Mouse (Mus musculus) liver, embryonic 12.5 days (tissue): Measurements from ENCODE around the gene Olfr97. TPM values are rescaled to one million over a fixed set of nuclear protein-coding genes. Genes with fewer than 3 reads are reported as not detected.
A peak's percentile ranks its signal among the peaks of the same experiment; 100 is the strongest.

Source experiments
- ATAC-seq: fragments of 200-750 bp; cut with Nextera tagmentation; 2 replicates; pipeline ENCODE4 v1.8.0; 2017; ENCODE audit warnings: moderate number of reproducible peaks, mild to moderate bottlenecking, moderate library complexity
- H3K27ac ChIP-seq: fragments of 300-500 bp; sonication (generic); 2 replicates; pipeline ENCODE4 v1.5.1; 2016; ENCODE audit warnings: mild to moderate bottlenecking
- H3K27me3 ChIP-seq: fragments of 300-500 bp; sonication (generic); replicated peaks from 2 replicates; pipeline ENCODE4 v1.6.1; 2016; ENCODE audit warnings: mild to moderate bottlenecking, moderate library complexity
- H3K36me3 ChIP-seq: fragments of 300-500 bp; sonication (generic); 2 replicates; pipeline ENCODE4 v1.6.1; 2016; ENCODE audit warnings: mild to moderate bottlenecking, moderate library complexity
- H3K4me1 ChIP-seq: fragments of 300-500 bp; sonication (generic); 2 replicates; pipeline ENCODE4 v1.6.1; 2016
- H3K4me2 ChIP-seq: fragments of 300-500 bp; sonication (generic); 2 replicates; pipeline ENCODE4 v1.6.1; 2016; ENCODE audit warnings: mild to moderate bottlenecking, moderate library complexity
- H3K4me3 ChIP-seq: fragments of 300-500 bp; sonication (generic); 2 replicates; pipeline ENCODE4 v1.5.1; 2016; ENCODE audit warnings: mild to moderate bottlenecking, moderate library complexity
- H3K9ac ChIP-seq: fragments of 300-500 bp; sonication (generic); 2 replicates; pipeline ENCODE4 v1.6.1; 2016; ENCODE audit warnings: mild to moderate bottlenecking, moderate library complexity
- H3K9me3 ChIP-seq: fragments of 300-500 bp; sonication (generic); replicated peaks from 2 replicates; pipeline ENCODE4 v1.6.1; 2016; ENCODE audit warnings: mild to moderate bottlenecking, moderate library complexity
- WGBS: fragments of 180-500 bp; shearing (Covaris S2); methylation state at CpG from one replicate; pipeline ENCODE4 v1.1.7; 2016; ENCODE audit not compliant: insufficient replicate concordance; 5-methylcytosine and 5-hydroxymethylcytosine counted together
- polyA plus RNA-seq: library from polyadenylated mRNA; unstranded; fragments of >200 nt; fragmentation: Nextera tagmentation; extraction: Ambion mirVana; gene quantifications from 2 replicates; pipeline ENCODE4 v1.2.1, GENCODE M21; 2016

Olfr97 gene
- polyA plus RNA-seq, 1 experiment from 2014 or later = not detected

DNA sequence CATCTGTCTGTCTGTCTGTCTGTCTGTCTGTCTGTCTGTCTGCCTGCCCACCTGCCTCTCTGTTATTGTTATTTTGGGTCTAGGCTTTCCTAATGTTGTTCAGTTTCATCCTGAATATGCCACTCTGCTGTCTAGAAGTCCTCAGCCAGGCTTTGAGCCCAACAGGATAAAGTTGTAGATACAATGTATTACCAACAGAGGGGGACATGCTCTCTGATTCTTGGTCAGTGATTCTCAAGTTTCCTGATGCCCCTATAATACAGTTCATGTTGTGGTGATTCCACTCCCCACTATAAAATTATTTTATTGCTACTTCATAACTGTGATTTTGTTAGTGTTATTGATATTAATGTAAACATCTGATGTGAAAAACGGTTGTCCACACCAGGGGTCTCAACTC, 15.3 kb downstream of the Olfr97 start:
- Histone ChIP-seq H3K27me3 (no peaks in the 10 kb centered on the region), H3K4me2 (no peak overlapping the region), H3K27ac (no peak overlapping the region), H3K9me3 (0 out of 2 replicates have a peak, but pooled peaks cover 3% of the 10 kb centered on the region), H3K9ac (no peak overlapping the region), H3K4me1 (no peaks in the 10 kb centered on the region), H3K4me3 (no peak overlapping the region), H3K36me3 (no peaks in the 10 kb centered on the region)
- WGBS = 10% methylated on average over 1 of the region's 1 CpGs
- ATAC-seq = no peak

DNA sequence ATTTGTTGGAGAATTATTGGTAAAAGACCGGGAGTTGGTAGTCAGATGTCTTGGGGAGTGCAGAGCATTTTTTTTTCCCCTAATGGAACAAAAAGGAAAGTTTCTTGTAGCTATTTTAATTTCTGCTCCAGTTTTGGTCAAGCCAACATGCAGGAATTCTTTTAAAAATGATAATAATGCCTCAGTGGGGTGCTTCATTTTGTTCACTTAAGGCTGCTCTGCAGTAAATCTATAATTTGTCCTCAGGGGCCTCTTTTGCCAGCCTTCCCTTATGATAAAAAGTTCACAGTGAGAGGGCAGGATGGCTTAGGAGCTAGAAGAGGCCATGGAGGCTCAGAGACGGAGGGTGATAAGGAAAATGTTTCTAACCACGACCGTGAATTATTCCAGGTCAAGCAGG, 17.3 kb downstream of the Olfr97 start, which contains the start of gene Olfr96:
Gene Olfr96, plus strand, starts transcription at position 301 of the 400 bp plus-strand sequence.
- ATAC-seq = no peak
- 28% methylated on average over 4 of the region's 4 CpGs for WGBS
- Histone ChIP-seq H3K9ac (no peak within 1 kb of the TSS), H3K4me1 (no peaks in the 10 kb centered on the region), H3K4me3 (no peak within 1 kb of the TSS), H3K36me3 (no peaks in the 10 kb centered on the region), H3K4me2 (no peak within 1 kb of the TSS), H3K27ac (no peak within 1 kb of the TSS), H3K9me3 (0 out of 2 replicates have a peak, but pooled peaks cover 3% of the 10 kb centered on the region), H3K27me3 (no peaks in the 10 kb centered on the region)

DNA sequence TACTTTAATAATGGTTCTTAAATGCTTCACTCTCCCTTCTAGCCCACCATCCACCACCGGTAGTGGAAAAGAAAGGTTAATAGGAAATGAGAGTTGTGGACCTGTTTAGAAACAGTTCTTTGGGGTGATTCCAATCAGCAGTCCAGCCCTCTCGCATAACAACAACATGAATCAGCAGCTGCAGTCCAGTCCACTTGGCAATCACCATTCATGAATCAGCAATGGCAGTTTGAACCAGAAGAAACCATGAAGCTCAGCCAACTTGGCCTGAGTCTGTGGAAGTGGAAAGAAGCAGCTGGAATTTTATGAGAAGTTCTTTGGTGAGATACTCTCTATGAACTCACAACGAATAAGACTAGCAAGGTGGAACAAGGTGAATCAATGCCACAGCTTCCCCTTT, 18.6 kb downstream of the Olfr97 start:
- no peak overlapping the region for H3K4me3 ChIP-seq

DNA sequence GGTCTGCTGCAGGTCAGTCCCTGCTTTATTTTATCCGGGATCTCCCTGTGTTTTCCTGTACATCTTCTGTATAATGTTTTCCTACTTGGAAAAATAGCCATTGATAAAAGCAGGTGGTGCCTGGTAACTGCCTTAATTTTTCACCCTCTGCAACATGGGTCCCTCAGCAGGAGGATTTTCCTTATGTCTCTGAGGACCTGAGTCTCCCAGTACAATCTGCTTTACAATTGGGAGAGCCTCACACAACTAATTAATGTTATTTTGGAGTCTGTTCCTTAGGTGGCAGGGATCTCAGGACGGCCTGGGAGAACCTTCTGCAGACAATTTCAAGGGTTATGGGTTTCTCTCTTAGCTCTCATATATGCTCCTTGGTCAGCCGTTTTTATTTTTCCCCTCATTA, 24.1 kb downstream of the Olfr97 start, which contains the start of gene Olfr95:
Gene Olfr95, minus strand, starts transcription at position 101 of the 400 bp plus-strand sequence.
- Histone ChIP-seq H3K9ac (no peak within 1 kb of the TSS), H3K9me3 (0 out of 2 replicates have a peak, but pooled peaks cover 3% of the 10 kb centered on the region), H3K4me3 (no peak within 1 kb of the TSS), H3K27me3 (peaks cover 21% of the 10 kb centered on the region), H3K36me3 (no peaks in the 10 kb centered on the region), H3K27ac (no peak within 1 kb of the TSS), H3K4me1 (no peaks in the 10 kb centered on the region), H3K4me2 (no peak within 1 kb of the TSS)
- WGBS = 53% methylated on average over 3 of the region's 3 CpGs
- ATAC-seq = no peak

More for the DNA sequence above, 18.6 kb downstream of the Olfr97 start:
- Histone ChIP-seq H3K4me1 (no peaks in the 10 kb centered on the region), H3K9me3 (0 out of 2 replicates have a peak, but pooled peaks cover 3% of the 10 kb centered on the region), H3K9ac (no peak overlapping the region), H3K27ac (no peak overlapping the region), H3K4me2 (no peak overlapping the region), H3K27me3 (no peaks in the 10 kb centered on the region), H3K36me3 (no peaks in the 10 kb centered on the region)
- WGBS = 64% methylated on average over 3 of the region's 3 CpGs
- no peak for ATAC-seq

DNA sequence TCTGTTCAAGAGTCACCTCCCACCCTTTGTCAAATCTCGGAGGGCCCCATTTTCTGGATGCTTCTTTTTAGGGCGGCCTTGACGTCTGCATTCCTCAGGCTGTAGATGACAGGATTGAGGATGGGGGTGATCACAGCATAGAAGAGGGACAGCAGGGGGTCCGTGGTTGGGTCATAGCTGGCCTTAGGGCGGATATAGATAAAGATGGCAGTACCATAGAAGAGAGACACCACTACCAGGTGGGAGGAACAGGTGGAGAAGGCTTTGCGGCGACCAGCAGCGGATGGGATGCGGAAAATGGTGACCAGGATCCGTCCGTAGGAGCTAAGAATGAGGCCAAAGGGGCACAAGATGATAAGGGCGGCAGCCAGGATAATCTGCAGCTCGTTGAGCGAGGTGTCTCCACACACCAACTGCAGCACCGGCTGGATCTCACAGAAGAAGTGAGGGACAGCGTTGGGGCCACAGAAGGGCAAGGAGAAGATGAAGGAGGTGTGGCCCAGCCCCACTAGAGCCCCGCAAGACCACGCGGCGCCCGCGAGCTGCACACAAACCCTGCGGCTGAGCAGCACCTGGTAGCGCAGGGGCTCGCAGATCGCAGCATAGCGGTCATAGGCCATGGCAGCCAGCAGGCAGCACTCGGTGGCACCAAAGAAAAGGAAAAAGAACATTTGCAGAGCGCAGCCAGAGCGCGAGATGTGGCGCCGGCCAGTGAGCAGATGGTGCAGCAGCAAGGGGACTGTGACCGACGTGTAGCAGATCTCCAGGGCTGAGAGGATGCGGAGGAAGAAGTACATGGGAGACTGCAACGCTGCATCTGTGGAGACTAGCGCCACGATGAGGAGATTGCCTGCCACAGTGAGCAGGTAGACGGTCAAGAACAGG, 26.0 kb downstream of the Olfr97 start:
- peaks cover 21% of the 10 kb centered on the region for H3K27me3 ChIP-seq
- H3K27ac ChIP-seq = no peak overlapping the region
- H3K9me3 ChIP-seq = no peaks in the 10 kb centered on the region
- H3K9ac ChIP-seq = no peak overlapping the region
- H3K36me3 ChIP-seq = no peaks in the 10 kb centered on the region
- no peaks in the 10 kb centered on the region for H3K4me1 ChIP-seq
- WGBS = 12% methylated on average over 40 of the region's 40 CpGs
- peak overlapping the region; percentile 39 for H3K4me2 ChIP-seq
- H3K4me3 ChIP-seq = no peak overlapping the region; the same call in 1 of the 2 replicates
- ATAC-seq = no peak

DNA sequence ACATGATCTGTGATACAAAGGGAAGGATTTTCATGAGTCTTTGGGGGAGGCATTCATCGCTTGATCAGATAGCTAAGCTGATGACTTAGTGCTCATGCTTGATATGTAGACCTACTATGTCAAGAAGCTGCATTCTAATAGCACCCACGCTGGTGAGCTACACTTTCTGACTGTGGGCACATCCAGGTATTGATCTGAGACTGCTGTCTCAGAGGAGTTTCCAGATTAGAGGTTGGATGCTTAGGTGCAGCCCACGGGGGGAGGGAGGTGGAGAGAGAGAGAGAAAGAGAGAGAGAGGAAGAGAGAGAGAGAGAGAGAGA, 33.3 kb downstream of the Olfr97 start:
- WGBS = 27% methylated on average over 3 of the region's 3 CpGs
- no peak for ATAC-seq

DNA sequence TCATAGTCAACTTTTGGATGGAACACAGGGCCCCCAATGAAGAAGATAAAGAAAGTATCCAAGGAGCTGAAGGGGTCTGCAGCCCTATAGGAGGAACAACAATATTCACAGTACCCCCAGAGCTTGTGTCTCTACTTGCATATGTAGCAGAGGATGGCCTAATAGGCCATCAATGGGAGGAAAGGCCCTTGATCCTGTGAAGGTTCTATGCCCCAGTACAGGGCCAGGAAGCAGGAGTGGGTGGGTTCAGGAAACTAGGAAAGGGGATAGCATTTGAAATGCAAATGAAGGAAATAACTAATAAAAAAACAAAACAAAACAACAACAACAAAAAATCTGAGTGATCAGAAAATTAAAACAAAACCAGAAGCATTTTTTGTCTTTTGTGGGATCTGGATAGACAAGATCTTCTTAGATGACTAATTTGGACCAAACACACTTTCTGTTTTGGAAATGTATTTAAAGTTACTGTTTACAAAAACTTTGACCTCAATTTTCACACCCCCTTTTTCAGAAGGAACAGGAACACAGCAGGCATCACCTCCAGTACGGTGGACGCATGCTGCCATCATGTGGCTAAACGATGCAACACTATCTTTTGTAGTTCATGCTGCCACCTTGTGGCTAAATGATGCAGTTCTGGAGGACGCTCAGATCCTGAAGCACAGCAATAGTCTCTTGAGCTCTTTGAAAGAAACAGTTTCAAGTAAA, 33.8 kb downstream of the Olfr97 start:
- WGBS = under 1% methylated on average over 4 of the region's 4 CpGs
- H3K4me1 ChIP-seq = no peaks in the 10 kb centered on the region
- H3K9ac ChIP-seq = no peak overlapping the region
- no peak overlapping the region for H3K4me3 ChIP-seq
- H3K27me3 ChIP-seq = peaks cover 21% of the 10 kb centered on the region
- no peak overlapping the region for H3K27ac ChIP-seq
- H3K9me3 ChIP-seq = no peaks in the 10 kb centered on the region
- no peak; the same call in 1 of the 2 replicates for ATAC-seq
- H3K4me2 ChIP-seq = no peak overlapping the region
- H3K36me3 ChIP-seq = no peaks in the 10 kb centered on the region

More for the DNA sequence above, 33.3 kb downstream of the Olfr97 start:
- Histone ChIP-seq H3K4me3 (no peak overlapping the region), H3K4me1 (no peaks in the 10 kb centered on the region), H3K27me3 (peaks cover 16% of the 10 kb centered on the region), H3K9ac (no peak overlapping the region), H3K4me2 (no peak overlapping the region), H3K36me3 (no peaks in the 10 kb centered on the region), H3K9me3 (no peaks in the 10 kb centered on the region), H3K27ac (no peak overlapping the region)

DNA sequence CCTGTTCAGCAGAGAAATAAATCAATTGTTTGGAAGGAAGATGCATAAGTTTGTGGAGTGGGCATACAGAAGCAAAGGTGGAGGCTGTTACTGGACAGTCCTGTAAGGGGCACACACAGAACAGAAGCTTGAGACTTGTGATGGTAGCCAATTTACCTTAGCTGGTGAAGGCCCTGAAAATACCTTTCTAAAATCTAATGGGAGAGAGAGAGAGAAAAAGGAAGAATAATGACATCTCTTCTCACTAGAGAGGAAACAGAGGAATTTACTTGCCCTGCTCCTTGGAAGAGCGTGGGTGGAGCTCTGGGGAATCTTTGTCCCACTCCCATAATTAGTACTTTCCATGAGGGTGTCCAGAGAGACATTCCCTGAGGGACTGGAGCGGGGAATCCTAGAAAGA, 36.2 kb downstream of the Olfr97 start, which contains the start of gene Olfr94:
Gene Olfr94, minus strand, starts transcription at position 101 of the 400 bp plus-strand sequence.
- H3K36me3 ChIP-seq = no peaks in the 10 kb centered on the region
- H3K27ac ChIP-seq = no peak within 1 kb of the TSS
- no peaks in the 10 kb centered on the region for H3K9me3 ChIP-seq
- H3K4me2 ChIP-seq = no peak within 1 kb of the TSS
- no peak within 1 kb of the TSS for H3K9ac ChIP-seq
- 67% methylated on average over 2 of the region's 2 CpGs for WGBS
- peaks cover 45% of the 10 kb centered on the region for H3K27me3 ChIP-seq
- H3K4me1 ChIP-seq = no peaks in the 10 kb centered on the region
- no peak within 1 kb of the TSS for H3K4me3 ChIP-seq
- ATAC-seq = no peak

DNA sequence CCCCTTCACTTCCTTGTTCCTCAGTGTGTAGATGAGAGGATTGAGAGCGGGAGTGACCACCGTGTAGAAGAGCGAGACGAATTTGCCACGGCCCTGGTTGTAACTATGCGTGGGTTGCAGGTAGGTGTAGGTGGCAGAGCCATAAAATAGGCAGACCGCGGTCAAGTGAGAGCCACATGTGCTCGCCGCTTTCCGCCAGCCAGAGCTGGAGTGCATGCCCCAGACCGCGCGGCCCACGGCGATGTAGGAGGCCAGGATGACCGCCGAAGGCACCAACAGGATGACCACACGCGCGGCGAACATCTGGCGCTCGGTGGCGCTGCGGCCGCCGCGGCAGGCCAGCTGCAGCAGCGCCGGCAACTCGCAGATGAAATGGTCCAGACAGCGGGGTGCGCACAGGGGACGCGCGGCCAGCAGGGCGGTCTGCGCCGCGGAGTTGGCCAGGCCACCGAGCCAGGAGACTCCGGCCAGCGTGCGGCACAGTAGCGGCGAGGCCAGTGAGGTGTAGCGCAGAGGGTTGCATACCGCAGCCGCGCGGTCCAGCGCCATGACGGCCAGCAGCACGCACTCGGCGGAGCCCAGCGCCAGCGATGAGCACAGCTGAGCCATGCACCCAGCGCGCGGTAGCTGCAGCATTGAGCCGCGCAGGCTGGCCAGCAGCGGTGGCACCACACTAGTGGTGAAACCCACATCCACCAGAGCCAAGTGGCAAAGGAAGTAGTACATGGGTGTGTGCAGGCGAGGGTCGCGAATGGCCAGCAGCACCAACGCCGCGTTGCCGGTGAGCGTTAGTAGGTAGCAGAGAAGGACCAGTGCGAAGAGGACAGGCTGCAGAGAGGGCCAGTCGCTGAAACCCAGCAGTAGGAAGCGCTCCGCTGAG, 40.0 kb downstream of the Olfr97 start:
- WGBS = 2% methylated on average over 77 of the region's 77 CpGs
- Histone ChIP-seq H3K36me3 (no peaks in the 10 kb centered on the region), H3K27me3 (peaks cover 57% of the 10 kb centered on the region), H3K9ac (no peak overlapping the region), H3K4me2 (peak overlapping the region; percentile 66), H3K4me1 (no peaks in the 10 kb centered on the region), H3K9me3 (no peaks in the 10 kb centered on the region), H3K27ac (no peak overlapping the region), H3K4me3 (peak overlapping the region; percentile 41)
- 0 out of 2 replicates have a peak, but pooled peaks have one; percentile 15 for ATAC-seq

DNA sequence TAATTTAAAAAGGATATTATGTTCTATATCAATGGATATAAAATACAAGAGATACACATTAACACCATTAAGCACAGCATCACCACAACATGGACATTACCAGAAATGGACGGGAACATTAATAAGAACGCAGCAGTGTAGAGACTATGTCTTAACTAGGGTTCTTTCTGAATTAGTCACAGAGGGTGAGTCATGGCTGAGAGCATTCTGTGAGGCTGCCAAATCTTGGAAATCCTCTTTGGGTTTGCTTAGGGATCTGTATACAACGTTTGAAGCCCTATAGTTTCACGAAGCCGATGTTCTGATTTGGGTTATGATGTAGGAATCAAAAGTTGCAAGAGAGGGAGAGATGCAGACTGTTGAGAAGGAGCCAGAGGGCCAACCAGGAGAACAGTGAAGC, 42.3 kb downstream of the Olfr97 start:
- ATAC-seq = no peak
- H3K4me1 ChIP-seq = no peaks in the 10 kb centered on the region
- no peaks in the 10 kb centered on the region for H3K9me3 ChIP-seq
- WGBS = 72% methylated on average over 5 of the region's 5 CpGs
- H3K27me3 ChIP-seq = peaks cover 47% of the 10 kb centered on the region
- H3K4me3 ChIP-seq = no peak overlapping the region
- no peak overlapping the region for H3K4me2 ChIP-seq
- no peaks in the 10 kb centered on the region for H3K36me3 ChIP-seq
- no peak overlapping the region for H3K27ac ChIP-seq
- H3K9ac ChIP-seq = no peak overlapping the region

DNA sequence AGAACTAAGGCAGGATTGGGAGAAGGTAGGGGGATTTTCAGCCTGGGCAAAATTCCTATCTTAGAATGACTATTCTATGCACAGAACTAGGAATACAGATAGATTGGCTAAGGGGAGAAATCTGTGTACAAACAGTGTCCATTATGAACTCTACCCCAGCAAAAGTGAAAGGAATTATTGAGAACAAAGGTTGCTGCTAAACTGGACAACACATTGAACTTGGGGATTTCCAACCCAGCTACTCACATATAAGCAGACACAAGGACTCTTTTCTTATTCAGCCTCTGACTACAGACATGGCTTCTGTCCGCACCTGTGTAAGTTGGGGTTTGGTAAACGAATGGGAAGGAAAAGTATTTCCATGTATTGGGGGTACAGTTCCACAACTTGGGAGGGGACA, 43.5 kb downstream of the Olfr97 start, which contains the start of gene Ubd:
Gene Ubd, plus strand, starts transcription at position 237 of the 400 bp plus-strand sequence.
- Histone ChIP-seq H3K27me3 (peaks cover 40% of the 10 kb centered on the region), H3K36me3 (no peaks in the 10 kb centered on the region), H3K9me3 (no peaks in the 10 kb centered on the region), H3K9ac (no peak within 1 kb of the TSS), H3K4me1 (no peaks in the 10 kb centered on the region), H3K4me2 (no peak within 1 kb of the TSS), H3K4me3 (no peak within 1 kb of the TSS), H3K27ac (no peak within 1 kb of the TSS)
- WGBS = 72% methylated on average over 2 of the region's 2 CpGs
- ATAC-seq = no peak
